9 mouse cellular contexts compared by ENCODE assay signal in the genomic region with DNA sequence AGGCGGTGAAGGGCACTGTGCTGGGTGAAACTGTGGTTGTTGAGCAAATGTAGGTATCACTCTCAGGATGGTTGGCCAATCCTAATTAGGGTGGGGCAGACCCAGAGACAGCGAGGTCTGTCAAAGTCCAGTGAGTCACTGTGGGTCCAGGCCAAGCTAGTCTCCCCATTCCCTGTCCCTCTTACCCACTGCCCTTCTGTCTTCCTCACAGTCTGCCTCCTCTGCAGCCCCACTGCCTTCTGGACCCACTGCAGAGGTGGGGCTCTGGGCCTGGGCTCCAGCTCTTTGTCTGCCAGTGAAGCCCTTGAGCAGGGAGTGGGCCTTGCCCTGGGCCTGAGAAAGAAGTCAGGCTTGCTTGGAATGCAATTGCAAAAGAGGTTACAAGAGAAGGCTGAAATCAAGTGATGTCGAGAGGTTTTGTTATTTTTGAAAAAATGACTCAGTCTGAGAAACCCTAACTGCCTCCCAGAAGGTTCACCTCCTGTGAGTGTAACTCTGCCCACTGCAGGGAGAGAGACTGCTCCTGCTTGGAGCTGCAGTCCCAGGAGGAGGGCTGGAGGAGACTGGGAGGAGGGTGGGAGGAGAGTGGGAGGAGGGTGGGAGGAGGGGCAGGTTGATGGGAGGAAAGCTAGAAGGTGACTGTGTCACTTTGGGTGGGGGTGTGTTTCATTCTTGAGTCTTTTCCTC.
DNase-seq lines count a peak whose midpoint lies in the region; ATAC-seq and TF ChIP-seq lines count a peak whose summit lies in the region.
"Had no signal": no experiment of that assay in that cellular context is flagged by ENCODE, and none has a peak within 500 bp of the region (broad histone marks: within the 10 kb centered on the region; RNA-seq: fewer than 3 reads in every experiment).

No protein-coding gene starts in this region.

- H3K27me3 ChIP-seq in kidney, adult 2 months (replicated peaks; ENCODE audit: control insufficient read depth, insufficient read depth, low read length): no peaks in the 10 kb centered on the region
- no peaks in the 10 kb centered on the region for H3K27me3 ChIP-seq in limb, embryonic 10.5 days (ENCODE audit: low read depth, poor library complexity, severe bottlenecking)
- H3K27me3 ChIP-seq in stomach, embryonic 16.5 days (ENCODE audit: control insufficient read depth, insufficient read depth, low read length): no peaks in the 10 kb centered on the region
- no peaks in the 10 kb centered on the region for H3K27me3 ChIP-seq in forebrain, embryonic 15.5 days
- H3K27me3 ChIP-seq: midbrain, embryonic 12.5 days had no signal

- WGBS in kidney, adult 2 months: 51% methylated on average over 3 of the region's 3 CpGs
- WGBS in limb, embryonic 10.5 days: 83% methylated on average over 3 of the region's 3 CpGs
- WGBS in stomach, embryonic 16.5 days: 49% methylated on average over 3 of the region's 3 CpGs
- WGBS in forebrain, embryonic 15.5 days: 64% methylated on average over 3 of the region's 3 CpGs

- H3K9ac ChIP-seq in stomach, embryonic 16.5 days (ENCODE audit: low read length): peak overlapping the region; percentile 42; the same call in 1 of the 2 replicates
- H3K9ac ChIP-seq in forebrain, embryonic 15.5 days (replicated peaks): no peak overlapping the region
- H3K9ac ChIP-seq: midbrain, embryonic 12.5 days had no signal

- no peak overlapping the region for H3K4me2 ChIP-seq in stomach, embryonic 16.5 days (ENCODE audit: low read depth, low read length)
- H3K4me2 ChIP-seq in forebrain, embryonic 15.5 days (replicated peaks): no peak overlapping the region
- H3K4me2 ChIP-seq: midbrain, embryonic 12.5 days had no signal

- peak; percentile 35 for DNase-seq in kidney, adult 2 months
- no peak for DNase-seq in kidney, adult 11 months
- peak; percentile 55 for DNase-seq in brain, adult 2 months (ENCODE audit: low read depth, low spot score)
- no peak for DNase-seq in limb, embryonic 10.5 days (ENCODE audit: low spot score)
- no peak for DNase-seq in embryo, embryonic 10.5 days (ENCODE audit: low spot score)
- no peak for DNase-seq in ovary, postnatal 36 days (ENCODE audit: low spot score)

- no peak for TF ChIP-seq POLR2A in kidney, adult 2 months (IDR thresholded peaks at IDR 0.05; ENCODE audit: low read depth, low read length)

- no peaks in the 10 kb centered on the region for H3K9me3 ChIP-seq in limb, embryonic 10.5 days (replicated peaks)
- H3K9me3 ChIP-seq in stomach, embryonic 16.5 days (replicated peaks; ENCODE audit: control insufficient read depth, low read length): no peaks in the 10 kb centered on the region
- H3K9me3 ChIP-seq in forebrain, embryonic 15.5 days: no peaks in the 10 kb centered on the region
- H3K9me3 ChIP-seq: midbrain, embryonic 12.5 days had no signal

- H3K27ac ChIP-seq in kidney, adult 2 months (ENCODE audit: insufficient read depth, low read depth, low read length): no peak overlapping the region
- H3K27ac ChIP-seq in limb, embryonic 10.5 days: peak overlapping the region; percentile 65; the same call in 1 of the 2 replicates
- H3K27ac ChIP-seq in stomach, embryonic 16.5 days (ENCODE audit: low read length): peak overlapping the region; percentile 77
- no peak overlapping the region for H3K27ac ChIP-seq in forebrain, embryonic 15.5 days (replicated peaks)
- H3K27ac ChIP-seq: midbrain, embryonic 12.5 days had no signal

- no peak overlapping the region for H3K4me3 ChIP-seq in kidney, adult 2 months (ENCODE audit: insufficient read depth, low read depth, low read length)
- H3K4me3 ChIP-seq in limb, embryonic 10.5 days: no peak overlapping the region
- no peak overlapping the region for H3K4me3 ChIP-seq in stomach, embryonic 16.5 days (replicated peaks; ENCODE audit: low read length)
- no peak overlapping the region for H3K4me3 ChIP-seq in forebrain, embryonic 15.5 days
- H3K4me3 ChIP-seq: midbrain, embryonic 12.5 days had no signal

- H3K4me1 ChIP-seq in kidney, adult 2 months (ENCODE audit: control insufficient read depth, insufficient read depth, low read length): peaks cover 4% of the 10 kb centered on the region; the same call in 1 of the 2 replicates
- H3K4me1 ChIP-seq in limb, embryonic 10.5 days: peaks cover 15% of the 10 kb centered on the region
- H3K4me1 ChIP-seq in stomach, embryonic 16.5 days (ENCODE audit: control insufficient read depth, insufficient read depth, low read length): peaks cover 16% of the 10 kb centered on the region; the same call in 1 of the 2 replicates
- H3K4me1 ChIP-seq in forebrain, embryonic 15.5 days: peaks cover 7% of the 10 kb centered on the region

- no peak for TF ChIP-seq CTCF in kidney, adult 2 months (conservative IDR thresholded peaks at IDR 0.05; ENCODE audit: insufficient read depth, insufficient read length, low read depth, low read length)

- H3K36me3 ChIP-seq in kidney, adult 2 months (ENCODE audit: control insufficient read depth, insufficient read depth, low read length): no peaks in the 10 kb centered on the region
- no peaks in the 10 kb centered on the region for H3K36me3 ChIP-seq in limb, embryonic 10.5 days
- H3K36me3 ChIP-seq in stomach, embryonic 16.5 days (ENCODE audit: control insufficient read depth, insufficient read depth, low read length): no peaks in the 10 kb centered on the region
- no peaks in the 10 kb centered on the region for H3K36me3 ChIP-seq in forebrain, embryonic 15.5 days
- H3K36me3 ChIP-seq: midbrain, embryonic 12.5 days had no signal

- peak; percentile 71 for ATAC-seq in stomach, embryonic 16.5 days (ENCODE audit: insufficient read depth, low FRiP score)
- ATAC-seq in forebrain, embryonic 15.5 days (replicated peaks): no peak

Comparison
In these comparisons a context has a peak if more than half of its experiments do, and no peak if none do; other contexts are left out.
1. DNase-seq: peak in kidney, adult 2 months (single experiment) and brain, adult 2 months (single experiment); none in kidney, adult 11 months (single experiment), limb, embryonic 10.5 days (single experiment), embryo, embryonic 10.5 days (single experiment) and ovary, postnatal 36 days (single experiment).
2. H3K27ac ChIP-seq: peak in limb, embryonic 10.5 days (single experiment) and stomach, embryonic 16.5 days (single experiment); none in kidney, adult 2 months (single experiment) and forebrain, embryonic 15.5 days (single experiment).